Mouse (Mus musculus) kidney, adult 11 months (tissue): ENCODE data around the gene Ada.

Experiments used
- DNase-seq: peaks from one replicate; pipeline ENCODE4 v3.0.0; 2022

Ada gene

DNA sequence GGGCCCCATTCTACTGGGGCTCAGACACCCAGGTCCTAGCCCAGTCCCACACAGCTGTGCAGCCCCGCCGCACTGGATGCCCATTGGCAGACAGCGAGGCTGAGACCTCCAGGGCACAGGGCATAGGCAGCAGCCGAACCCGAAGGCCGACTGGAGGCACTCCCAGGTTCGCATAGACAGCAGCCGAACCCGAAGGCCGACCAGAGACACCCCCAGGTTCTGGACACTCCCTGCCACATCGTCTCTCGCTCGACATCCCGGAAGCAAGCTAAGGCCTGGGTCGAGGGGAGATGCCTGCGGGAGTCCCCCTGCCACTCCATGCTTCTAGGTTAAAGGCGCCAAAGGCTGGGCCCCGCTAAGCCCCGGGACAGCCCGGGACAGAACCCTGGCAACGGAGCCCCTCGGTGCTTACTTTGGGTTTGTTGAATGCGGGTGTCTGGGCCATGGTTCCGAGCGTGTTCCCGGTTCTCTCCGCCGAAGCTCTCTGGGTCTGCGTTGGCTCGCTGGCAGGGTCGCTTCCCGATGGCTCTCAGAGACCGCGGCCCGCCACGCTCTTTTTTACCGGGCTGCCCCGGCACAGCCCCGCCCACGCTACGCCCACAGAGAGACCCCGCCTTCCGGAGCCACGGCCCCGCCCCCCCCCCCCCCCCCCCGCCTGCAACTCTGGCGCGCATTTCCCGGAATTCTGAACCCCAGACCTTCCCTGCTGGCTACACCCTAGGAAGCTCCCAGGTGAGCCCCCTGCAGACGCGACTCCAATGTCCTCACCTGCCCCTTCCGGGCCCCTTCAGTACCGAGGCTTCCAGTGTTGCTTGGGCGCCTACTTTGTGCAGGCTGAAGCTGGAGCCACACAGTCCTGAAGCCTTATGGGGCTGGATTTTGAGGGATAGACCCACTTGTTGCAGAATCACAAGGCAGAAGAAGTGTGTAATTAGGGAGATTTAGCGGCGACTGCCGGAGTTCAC lies at the start of gene Ada:
Gene Ada, minus strand, starts transcription at position 593 of the 965 bp plus-strand sequence.
- no peak for DNase-seq

GRCm38 (mm10) chr2:163798411-163798810 lies 48.4 kb upstream of the Ada start:
- no peak for DNase-seq

DNA sequence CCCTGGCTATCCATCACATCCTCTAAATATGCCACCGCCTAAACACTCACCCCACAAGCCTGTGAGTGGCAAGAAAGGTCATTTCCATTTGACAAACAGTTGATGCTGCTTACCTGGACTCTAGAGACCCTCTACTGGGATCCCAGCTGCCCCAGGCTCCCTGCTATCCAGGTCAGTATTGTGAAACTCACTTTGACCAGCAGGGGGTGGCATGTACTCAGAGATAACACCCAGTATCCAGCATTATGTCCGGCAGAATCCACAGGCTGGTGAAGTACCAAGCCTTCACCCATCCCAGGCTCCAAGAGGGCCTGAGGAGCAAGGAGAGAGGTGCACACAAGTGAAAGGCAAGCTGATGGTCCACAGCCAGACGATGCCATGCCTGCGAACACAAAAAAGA lies 38.4 kb upstream of the Ada start:
- peak; percentile 39 for DNase-seq

DNA sequence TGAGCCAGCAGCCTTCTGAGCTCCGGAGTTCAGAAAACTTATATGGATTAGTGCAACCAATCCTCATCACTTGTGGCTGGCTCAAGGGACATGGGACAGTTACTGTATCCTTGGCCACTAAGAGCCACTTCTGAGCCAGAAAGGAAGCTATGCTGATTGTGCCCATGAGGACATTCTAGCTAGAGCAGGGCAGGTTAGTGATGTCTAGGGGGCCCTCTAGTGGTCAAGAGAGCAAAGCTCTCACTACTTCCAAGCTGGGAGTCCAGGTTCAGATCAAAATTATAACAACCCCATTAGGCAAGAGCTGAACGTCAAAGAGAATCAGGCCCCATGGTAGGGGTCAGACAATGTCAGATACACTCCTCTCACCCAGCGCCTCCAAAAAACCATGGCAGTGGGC lies 37.7 kb upstream of the Ada start:
- peak; percentile 16 for DNase-seq

DNA sequence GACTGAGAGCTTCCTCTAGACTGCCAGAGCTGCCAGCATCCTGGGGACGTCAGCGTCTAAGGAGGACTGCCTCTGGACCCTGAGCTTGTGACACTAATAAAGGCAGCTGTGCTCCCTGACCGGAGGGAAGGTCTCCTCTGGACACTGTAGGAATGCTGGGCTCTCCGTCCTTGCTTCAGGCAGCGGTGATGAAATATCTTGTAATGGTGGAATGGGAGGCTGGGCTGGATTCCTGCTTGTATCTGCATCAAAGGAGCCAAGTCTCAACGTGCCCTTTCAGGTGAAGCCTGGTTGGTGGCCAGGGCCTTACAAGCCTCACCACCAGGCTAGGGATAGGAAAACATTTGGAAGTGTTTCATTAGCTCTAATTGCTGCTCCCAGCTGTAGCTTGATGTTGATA lies 37.0 kb upstream of the Ada start:
- no peak for DNase-seq

- DNase-seq, result no peak
Measured at GRCm38 (mm10) chr2:163783901-163784300, 33.9 kb upstream of the Ada start.

GRCm38 (mm10) chr2:163783368-163783767 lies 33.3 kb upstream of the Ada start:
- DNase-seq, result no peak

DNA sequence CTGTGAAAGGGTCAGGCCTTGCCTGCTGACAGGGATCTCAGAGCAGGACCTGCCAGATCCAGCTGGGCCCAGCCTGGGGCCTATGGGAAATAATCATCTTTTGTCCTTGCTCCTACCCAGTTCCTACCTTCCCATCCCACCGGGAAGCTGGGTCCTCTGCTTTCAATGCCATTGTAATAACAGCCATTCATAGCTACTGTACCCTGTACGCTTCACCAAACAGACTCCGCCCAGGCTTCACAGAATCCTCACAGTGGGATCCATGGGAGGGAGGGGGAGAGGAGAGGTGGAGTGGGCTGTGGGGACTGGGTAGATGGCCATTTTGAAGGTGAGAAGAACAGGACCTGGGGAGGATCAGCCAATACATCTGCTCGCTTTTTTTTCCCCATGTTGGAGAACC lies 28.9 kb upstream of the Ada start:
- DNase-seq, result no peak

GRCm38 (mm10) chr2:163777061-163777460 lies 27.0 kb upstream of the Ada start:
- DNase-seq, result no peak

DNA sequence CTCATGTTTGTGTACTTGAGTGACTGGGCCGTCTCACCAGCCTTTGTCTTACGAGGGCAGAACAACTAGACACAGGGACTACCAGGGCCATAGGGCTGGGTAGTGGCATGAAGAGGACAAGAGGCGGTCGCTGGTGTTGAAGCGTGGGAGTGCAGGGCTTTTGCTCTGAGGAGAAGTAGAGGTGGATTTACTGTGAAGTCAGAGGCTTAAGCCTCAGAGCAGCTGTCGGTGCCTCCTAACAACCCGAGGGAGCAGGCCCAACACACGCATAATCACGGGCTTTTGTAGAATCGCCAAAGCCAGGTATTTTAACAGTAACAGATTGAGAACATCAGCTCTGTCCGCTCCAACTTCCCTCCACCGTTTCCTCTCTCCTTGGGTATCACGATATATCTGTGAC lies 26.6 kb upstream of the Ada start:
- DNase-seq, result no peak

DNA sequence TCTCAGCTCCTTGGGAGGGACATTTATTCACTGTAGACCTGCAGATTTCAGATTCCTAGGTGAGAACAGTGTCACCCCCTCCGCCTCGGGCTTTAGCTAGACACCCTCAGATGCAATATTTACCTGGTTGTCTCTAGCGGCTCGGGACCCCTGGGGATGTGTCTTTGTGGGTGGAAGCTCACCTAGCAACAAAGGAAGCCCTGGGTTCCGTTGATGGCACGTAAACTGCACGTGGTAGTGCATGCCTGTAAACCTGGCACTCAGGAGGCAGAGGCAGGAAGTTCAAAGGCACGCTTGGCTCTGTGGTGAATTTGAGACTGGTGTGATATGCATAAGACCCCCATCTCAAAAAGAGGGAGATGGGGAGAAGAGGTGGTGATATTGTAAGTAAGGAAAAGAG lies 20.7 kb upstream of the Ada start:
- DNase-seq, result no peak

DNA sequence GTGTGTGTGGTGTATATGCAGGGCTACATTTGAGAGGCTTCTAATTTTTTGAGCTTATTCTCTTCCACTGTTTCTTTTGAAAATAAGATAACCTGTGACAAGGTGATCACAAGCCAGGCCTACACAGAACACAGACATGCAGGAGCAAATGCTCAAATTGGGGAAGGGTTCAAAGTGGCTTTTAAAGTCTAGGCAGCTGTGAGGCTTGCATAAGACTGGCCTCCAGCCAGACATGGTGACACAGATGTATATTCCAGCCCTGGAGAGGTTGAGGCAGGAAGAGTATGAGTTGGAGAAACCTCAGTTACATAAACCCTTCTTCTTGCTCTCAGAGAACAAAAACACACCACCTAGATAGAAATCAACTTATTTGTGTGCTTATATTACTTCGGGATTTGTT lies 16.9 kb upstream of the Ada start:
- no peak for DNase-seq

GRCm38 (mm10) chr2:163766261-163766660 lies 16.2 kb upstream of the Ada start:
- no peak for DNase-seq

DNA sequence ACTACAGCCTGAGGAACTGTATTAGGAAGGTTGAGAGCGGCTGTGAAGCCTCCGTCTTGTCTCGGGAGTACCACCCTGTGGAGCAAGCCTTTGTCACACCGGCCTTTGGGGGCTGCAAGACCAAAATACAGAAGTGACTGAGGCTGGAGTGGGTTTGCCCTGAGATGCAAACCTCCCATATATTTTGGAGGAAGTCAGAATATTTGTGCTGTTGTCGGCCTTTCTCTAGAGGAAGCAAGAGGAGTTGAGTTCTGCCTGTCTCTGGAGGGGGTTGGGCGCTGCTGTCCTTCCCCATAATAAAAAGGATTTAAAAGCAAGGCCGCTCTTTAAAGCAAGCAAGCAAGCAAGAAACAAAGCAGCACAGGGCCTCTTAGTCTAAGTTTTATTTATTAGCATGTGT lies 11.4 kb upstream of the Ada start:
- DNase-seq, result no peak

DNA sequence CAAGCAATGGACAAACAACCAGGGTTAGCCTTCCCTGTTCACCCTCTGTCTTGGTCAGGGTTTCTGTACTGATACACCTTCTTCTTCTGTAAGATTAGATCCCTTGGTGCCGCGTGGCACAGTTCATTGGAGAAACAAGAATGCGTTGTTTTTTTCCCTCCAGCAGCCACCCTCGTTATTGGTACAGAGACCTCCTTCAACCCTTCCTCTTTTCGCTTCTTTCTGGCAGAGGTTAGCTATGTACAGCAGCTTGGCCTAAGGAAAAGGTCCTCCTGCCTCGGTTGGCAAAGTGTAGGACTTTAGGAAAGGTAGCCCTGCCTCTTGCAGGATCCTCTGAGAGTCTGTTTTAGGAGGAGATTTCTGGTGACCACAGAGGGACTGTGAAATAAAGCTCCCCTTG lies 10.6 kb upstream of the Ada start:
- DNase-seq, result no peak

DNA sequence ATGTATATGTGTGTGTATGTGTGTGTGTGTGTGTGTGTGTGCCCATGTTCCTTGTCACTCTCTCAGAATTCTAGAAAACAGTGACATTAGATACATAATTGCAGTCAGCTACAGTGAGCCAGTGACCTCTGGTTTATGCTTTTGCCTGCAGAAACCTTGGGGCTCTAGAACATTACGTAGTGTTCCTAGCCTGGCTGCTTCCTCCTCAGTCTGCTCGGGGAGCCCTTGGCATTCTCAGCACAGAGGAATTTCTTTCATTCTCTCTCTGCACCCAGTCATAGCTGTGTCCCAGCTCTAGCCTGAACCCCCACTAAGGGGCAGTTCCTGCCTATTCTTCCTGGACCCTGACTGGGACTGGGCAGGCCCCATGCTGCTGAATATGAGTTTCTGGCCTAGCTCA lies 8.1 kb upstream of the Ada start:
- no peak for DNase-seq

GRCm38 (mm10) chr2:163756723-163757122 lies 6.7 kb upstream of the Ada start:
- no peak for DNase-seq

DNA sequence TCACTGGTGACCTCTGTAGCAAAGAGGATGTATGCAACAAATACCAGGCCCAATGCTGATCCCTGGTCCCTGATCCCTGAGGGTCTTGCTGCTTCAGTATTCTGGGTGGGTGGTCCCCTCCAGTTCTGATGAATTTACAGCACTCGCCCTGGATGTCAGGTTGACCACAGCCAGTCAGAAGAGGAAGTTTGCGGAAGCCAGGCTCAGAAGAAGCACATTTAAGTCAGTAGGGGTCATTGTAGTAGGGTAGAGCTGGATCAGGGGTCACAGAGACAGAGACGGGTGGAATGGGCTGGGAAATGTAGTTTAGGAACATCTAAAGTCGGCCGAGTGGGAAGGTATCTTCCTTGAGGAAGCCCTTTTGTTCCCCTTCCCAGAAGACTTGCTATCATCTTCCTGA lies 4.2 kb upstream of the Ada start:
- no peak for DNase-seq

GRCm38 (mm10) chr2:163744801-163745570 lies 5.1 kb downstream of the Ada start:
- no peak for DNase-seq

GRCm38 (mm10) chr2:163743357-163743756 lies 6.7 kb downstream of the Ada start:
- DNase-seq, result peak; percentile 32

DNA sequence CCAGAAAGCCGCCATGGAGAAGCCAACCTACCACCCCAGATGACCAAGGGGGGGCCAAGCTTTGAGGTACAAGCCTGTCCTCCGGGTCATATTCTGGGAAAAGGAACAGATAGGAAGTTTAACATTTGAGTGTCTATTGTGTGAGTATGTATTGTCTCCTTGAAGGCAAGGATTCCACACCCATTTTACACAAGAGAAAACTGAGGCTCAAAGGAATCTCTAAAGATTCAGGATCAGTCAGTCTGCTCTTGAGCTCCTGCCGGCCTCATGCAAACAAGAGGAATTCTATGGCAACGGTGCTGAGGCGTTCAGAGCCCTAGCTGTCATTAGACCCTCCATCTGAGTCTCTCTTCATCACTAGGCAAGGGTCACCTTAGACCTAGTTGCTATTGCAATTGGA lies 7.4 kb downstream of the Ada start:
- no peak for DNase-seq

GRCm38 (mm10) chr2:163735980-163736379 lies 14.1 kb downstream of the Ada start:
- peak; percentile 73 for DNase-seq

GRCm38 (mm10) chr2:163735163-163735562 lies 14.9 kb downstream of the Ada start:
- no peak for DNase-seq

- DNase-seq, result no peak
Measured at GRCm38 (mm10) chr2:163732021-163732420, 18.0 kb downstream of the Ada start.
